Mouse (Mus musculus) ES-Bruce4 (cell line): ENCODE results near the gene Ebp. TPM values are rescaled to one million over a fixed set of nuclear protein-coding genes. Genes with fewer than 3 reads are reported as not detected.

ENCODE experiments used
- H3K27ac ChIP-seq: 2 replicates; pipeline ENCODE4 v1.5.1; 2012; ENCODE audit warnings: low read length, inconsistent platforms; ENCODE audit not compliant: insufficient read depth
- H3K27me3 ChIP-seq: 2 replicates; pipeline ENCODE4 v1.6.1; 2012; ENCODE audit warnings: mild to moderate bottlenecking, low read length, inconsistent platforms; ENCODE audit not compliant: control insufficient read depth, poor library complexity, insufficient read depth, severe bottlenecking
- H3K36me3 ChIP-seq: 2 replicates; pipeline ENCODE4 v1.6.1; 2012; ENCODE audit warnings: inconsistent platforms, mild to moderate bottlenecking, low read length, moderate library complexity; ENCODE audit not compliant: control insufficient read depth, poor library complexity, insufficient read depth, severe bottlenecking
- H3K4me1 ChIP-seq: one replicate; pipeline ENCODE4 v1.8.1; 2011; ENCODE audit warnings: low read length; ENCODE audit not compliant: control insufficient read depth, insufficient read depth
- H3K4me3 ChIP-seq: 2 replicates; pipeline ENCODE4 v1.5.1; 2011; ENCODE audit warnings: low read depth, mild to moderate bottlenecking, low read length
- H3K9ac ChIP-seq: 2 replicates; pipeline ENCODE4 v1.6.1; 2012; ENCODE audit warnings: low read depth, mild to moderate bottlenecking, inconsistent platforms; ENCODE audit not compliant: poor library complexity, severe bottlenecking
- H3K9me3 ChIP-seq: replicated peaks from 2 replicates; pipeline ENCODE4 v1.6.1; 2012; ENCODE audit warnings: mild to moderate bottlenecking, low read length, inconsistent platforms; ENCODE audit not compliant: control insufficient read depth, poor library complexity, insufficient read depth, severe bottlenecking
- CTCF ChIP-seq: IDR thresholded peaks from one replicate; pipeline ENCODE4 v1.8.1; 2011; ENCODE audit warnings: low read depth, low read length
- EP300 ChIP-seq: IDR thresholded peaks from 2 replicates; pipeline ENCODE4 v1.6.1; 2011; ENCODE audit warnings: low read depth, low read length; ENCODE audit not compliant: insufficient read depth
- POLR2A ChIP-seq: IDR thresholded peaks from one replicate; pipeline ENCODE4 v1.8.1; 2011; ENCODE audit warnings: low read length; ENCODE audit not compliant: insufficient read depth
- polyA plus RNA-seq: library from polyadenylated mRNA; stranded (reverse); fragments of >200 nt; gene quantifications from 2 replicates; pipeline ENCODE4 v1.2.4, GENCODE M21; 2011; ENCODE audit warnings: low read depth; ENCODE audit not compliant: missing spikeins, insufficient read depth, insufficient read length

Gene Ebp
- polyA plus RNA-seq, 1 experiment, result 59.1 TPM

- no peak overlapping the region for H3K4me3 ChIP-seq
- H3K27ac ChIP-seq, result no peak overlapping the region
- no peak overlapping the region for H3K9ac ChIP-seq
- TF ChIP-seq POLR2A (no peak), EP300 (no peak), CTCF (no peak)
- no peaks in the 10 kb centered on the region for H3K4me1 ChIP-seq
- peaks cover 8% of the 10 kb centered on the region for H3K36me3 ChIP-seq
- no peaks in the 10 kb centered on the region for H3K27me3 ChIP-seq
- H3K9me3 ChIP-seq, result no peaks in the 10 kb centered on the region
Observed at GRCm38 (mm10) chrX:8163076-8163475, 30.2 kb downstream of the Ebp start.

- H3K27me3 ChIP-seq, result no peaks in the 10 kb centered on the region
- H3K36me3 ChIP-seq, result peaks cover 41% of the 10 kb centered on the region
- TF ChIP-seq CTCF, result no peak
- TF ChIP-seq POLR2A, result no peak
- 0 out of 2 replicates have a peak, but pooled peaks have one; percentile 3 for TF ChIP-seq EP300
- H3K9me3 ChIP-seq, result no peaks in the 10 kb centered on the region
- H3K9ac ChIP-seq, result peak within 1 kb of the TSS; percentile 90
- H3K4me1 ChIP-seq, result no peaks in the 10 kb centered on the region
- H3K27ac ChIP-seq, result peak within 1 kb of the TSS; percentile 95
- peak within 1 kb of the TSS; percentile 97 for H3K4me3 ChIP-seq
Observed at GRCm38 (mm10) chrX:8145153-8145991, 47.9 kb downstream of the Ebp start, which contains the start of gene Rbm3. Rbm3 (minus strand) TSS chrX:8145880.

GRCm38 (mm10) chrX:8143750-8144149 is 49.6 kb downstream of the Ebp start:
- H3K27ac ChIP-seq, result no peak overlapping the region
- H3K4me3 ChIP-seq, result peak overlapping the region; percentile 97
- no peaks in the 10 kb centered on the region for H3K9me3 ChIP-seq
- no peaks in the 10 kb centered on the region for H3K4me1 ChIP-seq
- peaks cover 49% of the 10 kb centered on the region for H3K36me3 ChIP-seq
- TF ChIP-seq EP300 (no peak), CTCF (no peak), POLR2A (no peak)
- H3K9ac ChIP-seq, result peak overlapping the region; percentile 90
- H3K27me3 ChIP-seq, result no peaks in the 10 kb centered on the region

GRCm38 (mm10) chrX:8142948-8143347 is 50.4 kb downstream of the Ebp start:
- Histone ChIP-seq H3K9me3 (no peaks in the 10 kb centered on the region), H3K9ac (no peak overlapping the region), H3K27me3 (no peaks in the 10 kb centered on the region), H3K4me1 (no peaks in the 10 kb centered on the region), H3K4me3 (no peak overlapping the region), H3K27ac (no peak overlapping the region), H3K36me3 (peaks cover 53% of the 10 kb centered on the region)
- TF ChIP-seq CTCF, result no peak
- TF ChIP-seq EP300, result no peak
- no peak for TF ChIP-seq POLR2A

- H3K27ac ChIP-seq, result no peak overlapping the region
- TF ChIP-seq EP300, result no peak
- no peak for TF ChIP-seq CTCF
- no peak for TF ChIP-seq POLR2A
- peaks cover 53% of the 10 kb centered on the region for H3K36me3 ChIP-seq
- no peaks in the 10 kb centered on the region for H3K4me1 ChIP-seq
- H3K9ac ChIP-seq, result no peak overlapping the region
- H3K9me3 ChIP-seq, result no peaks in the 10 kb centered on the region
- H3K27me3 ChIP-seq, result no peaks in the 10 kb centered on the region
- no peak overlapping the region for H3K4me3 ChIP-seq
Observed at GRCm38 (mm10) chrX:8141058-8141457, 52.3 kb downstream of the Ebp start.

- TF ChIP-seq POLR2A (no peak), EP300 (no peak)
- Histone ChIP-seq H3K36me3 (peaks cover 53% of the 10 kb centered on the region), H3K9me3 (no peaks in the 10 kb centered on the region), H3K4me3 (no peak overlapping the region), H3K9ac (no peak overlapping the region), H3K27ac (no peak overlapping the region), H3K27me3 (no peaks in the 10 kb centered on the region), H3K4me1 (no peaks in the 10 kb centered on the region)
Observed at GRCm38 (mm10) chrX:8140446-8140845, 52.9 kb downstream of the Ebp start.
